Mouse (Mus musculus): ENCODE results near the gene Hoxb4.

Hoxb4 gene

GRCm38 (mm10) chr11:96311520-96312417 lies 6.3 kb upstream of the Hoxb4 start:
- in situ Hi-C loops (cut with MboI, MseI): loop anchor here (10.0 kb wide), 1 partner anchor 453 kb away; no protein-coding TSS in a partner anchor

DNA sequence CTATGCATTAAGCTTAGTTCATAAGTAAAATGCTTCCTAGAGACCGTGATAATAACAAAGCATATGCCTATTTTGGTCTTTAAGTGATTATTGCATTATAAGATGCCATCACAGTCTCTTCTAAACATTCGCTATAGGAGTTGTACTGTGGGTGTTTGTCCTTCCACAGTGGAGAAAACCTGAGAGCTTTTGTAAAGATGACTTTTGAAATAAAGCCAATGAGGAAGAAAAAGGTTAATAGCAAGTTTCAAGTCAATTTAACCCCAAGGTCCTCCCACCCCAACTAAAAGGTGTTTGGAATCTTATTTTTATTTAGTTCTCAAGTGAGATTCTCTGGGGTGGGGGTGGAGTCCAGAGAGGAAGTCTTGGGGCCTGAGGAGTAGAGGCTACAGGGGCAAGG lies 4.9 kb upstream of the Hoxb4 start:
- in situ Hi-C loops (cut with MboI, MseI): loop anchor here (10.0 kb wide), 1 partner anchor 452 kb away; no protein-coding TSS in a partner anchor

- in situ Hi-C loops (cut with MboI, MseI): loop anchor here (10.0 kb wide), 1 partner anchor 451 kb away; no protein-coding TSS in a partner anchor
Observed at GRCm38 (mm10) chr11:96313806-96314428, 4.2 kb upstream of the Hoxb4 start.

DNA sequence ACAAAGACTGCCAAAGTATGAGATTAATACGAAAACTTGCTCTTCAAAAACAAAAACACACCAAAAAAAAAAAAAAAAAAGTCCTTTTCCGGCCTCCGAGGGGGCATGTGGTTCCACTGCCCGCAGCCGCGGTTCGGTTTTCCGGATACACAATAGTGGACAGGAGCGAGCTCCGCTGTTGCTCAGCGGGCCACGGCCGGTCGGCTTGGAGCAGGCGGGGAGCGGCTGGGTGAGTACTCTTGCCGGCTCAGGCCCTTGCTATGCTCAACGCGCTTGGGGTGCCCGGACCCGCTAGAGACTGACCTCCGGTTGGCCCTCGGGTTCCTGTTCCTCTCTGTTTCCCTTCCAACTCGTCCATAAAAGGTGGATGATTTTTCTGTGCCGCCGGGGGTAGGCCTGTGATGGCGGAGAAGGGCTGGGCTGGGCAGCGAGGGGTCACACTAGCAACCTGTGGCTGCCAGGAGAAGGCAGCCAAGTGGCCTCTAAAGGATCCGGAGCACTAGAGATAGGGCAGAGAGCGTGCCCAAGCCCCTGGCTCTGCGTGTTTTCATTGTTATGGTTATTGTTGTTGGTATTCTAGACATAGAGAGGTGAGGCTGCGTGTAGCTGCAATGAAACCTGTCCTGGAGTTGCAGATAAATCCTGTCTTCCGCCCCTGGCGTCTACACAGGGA lies 3.3 kb upstream of the Hoxb4 start:
- in situ Hi-C loops (cut with MboI, MseI): loop anchor here (10.0 kb wide), 1 partner anchor 450 kb away; no protein-coding TSS in a partner anchor

- in situ Hi-C loops (cut with MboI, MseI): loop anchor here (10.0 kb wide), 1 partner anchor 449 kb away; no protein-coding TSS in a partner anchor
Observed at GRCm38 (mm10) chr11:96315344-96315681, 2.8 kb upstream of the Hoxb4 start.

DNA sequence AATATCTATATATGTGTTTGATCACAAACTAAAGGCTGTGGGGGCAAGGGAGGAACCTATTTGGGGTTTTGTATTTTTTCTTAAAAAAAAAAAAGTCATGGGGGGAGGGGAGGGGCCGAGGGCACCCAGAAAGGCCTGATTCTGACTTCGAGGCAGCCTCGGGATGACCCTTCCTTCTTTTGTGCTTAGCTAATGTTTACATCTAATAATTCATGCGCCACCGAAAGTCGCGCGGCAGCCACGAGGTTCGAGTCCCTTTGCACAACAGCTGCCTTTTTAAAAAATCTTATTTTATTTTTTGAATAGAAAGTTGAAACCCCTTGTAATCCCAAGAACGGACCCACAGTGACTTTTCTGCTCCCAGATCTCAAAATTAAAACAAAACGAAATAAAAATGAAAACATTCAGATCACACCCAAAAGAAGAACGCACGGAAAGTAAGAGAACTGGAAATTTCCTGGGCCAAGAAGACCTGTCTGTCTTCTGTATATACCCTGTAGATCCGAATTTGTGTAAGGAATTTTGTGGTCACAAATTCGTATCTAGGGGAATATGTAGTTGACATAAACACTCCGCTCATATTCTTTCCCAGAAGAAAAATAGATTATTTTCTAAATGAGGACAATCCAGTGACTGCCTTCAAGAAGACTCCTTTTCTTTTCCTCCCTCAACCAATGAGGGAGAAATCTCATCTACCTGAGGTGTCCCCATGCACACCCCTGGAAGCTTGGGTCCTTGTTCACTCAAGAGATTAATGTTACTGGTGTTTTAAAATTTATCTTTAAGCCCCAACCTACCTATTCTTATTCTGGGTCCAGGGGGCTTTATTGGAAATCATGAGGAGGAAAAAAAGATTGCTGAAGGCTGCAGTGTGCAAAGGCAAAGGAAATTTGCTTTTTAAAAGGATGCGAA lies 1.1 kb upstream of the Hoxb4 start:
- in situ Hi-C loops (cut with MboI, MseI): loop anchor here (10.0 kb wide), 1 partner anchor 448 kb away; no protein-coding TSS in a partner anchor

GRCm38 (mm10) chr11:96318368-96319070 lies 452 bp downstream of the Hoxb4 start:
- in situ Hi-C loops (cut with MboI, MseI): loop anchor here (10.0 kb wide), 1 partner anchor 446 kb away; no protein-coding TSS in a partner anchor

- in situ Hi-C loops (cut with MboI, MseI): loop anchor here (10.0 kb wide), 1 partner anchor 446 kb away; no protein-coding TSS in a partner anchor
Observed at GRCm38 (mm10) chr11:96319071-96319902, 1.2 kb downstream of the Hoxb4 start.

GRCm38 (mm10) chr11:96319910-96320309 lies 1.8 kb downstream of the Hoxb4 start:
- in situ Hi-C loops (cut with MboI, MseI): loop anchor here (10.0 kb wide), 1 partner anchor 445 kb away; no protein-coding TSS in a partner anchor

GRCm38 (mm10) chr11:96320688-96321087 lies 2.6 kb downstream of the Hoxb4 start:
- in situ Hi-C loops (cut with MboI, MseI): no loop called here

GRCm38 (mm10) chr11:96321846-96322245 lies 3.8 kb downstream of the Hoxb4 start:
- in situ Hi-C loops (cut with MboI, MseI): no loop called here

- in situ Hi-C loops (cut with MboI, MseI): no loop called here
Observed at GRCm38 (mm10) chr11:96322738-96323137, 4.7 kb downstream of the Hoxb4 start.

GRCm38 (mm10) chr11:96323154-96323553 lies 5.1 kb downstream of the Hoxb4 start, which contains the start of gene Hoxb3:
Gene Hoxb3 (plus strand): TSS chr11:96323326.
- in situ Hi-C loops (cut with MboI, MseI): no loop called here

GRCm38 (mm10) chr11:96324125-96324524 lies 6.1 kb downstream of the Hoxb4 start:
- in situ Hi-C loops (cut with MboI, MseI): no loop called here

GRCm38 (mm10) chr11:96324965-96325364 lies 6.9 kb downstream of the Hoxb4 start:
- in situ Hi-C loops (cut with MboI, MseI): no loop called here

DNA sequence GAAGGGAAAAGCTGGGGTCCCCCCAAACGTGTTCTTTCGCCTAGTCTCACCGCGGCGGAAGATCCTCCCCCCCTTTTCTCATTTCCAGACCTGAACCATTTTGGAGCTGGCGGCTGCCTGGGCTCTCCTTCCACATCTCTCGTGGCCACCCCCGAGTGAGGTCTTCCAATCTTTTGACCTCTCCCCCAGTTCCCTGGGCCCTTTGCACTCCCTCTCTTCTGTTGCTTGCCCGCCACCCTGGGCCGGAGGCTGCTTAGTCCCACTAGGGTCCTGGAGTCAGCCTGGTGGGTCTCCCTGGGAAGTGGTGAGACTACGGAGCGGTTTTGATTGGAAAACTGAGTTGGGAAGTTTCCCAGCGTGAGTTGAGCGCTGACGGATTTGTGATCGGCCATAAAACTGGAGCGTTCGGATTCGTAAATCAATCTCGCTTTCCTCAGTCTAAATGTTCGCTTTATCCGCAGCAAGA lies 7.7 kb downstream of the Hoxb4 start:
- in situ Hi-C loops (cut with MboI, MseI): no loop called here

DNA sequence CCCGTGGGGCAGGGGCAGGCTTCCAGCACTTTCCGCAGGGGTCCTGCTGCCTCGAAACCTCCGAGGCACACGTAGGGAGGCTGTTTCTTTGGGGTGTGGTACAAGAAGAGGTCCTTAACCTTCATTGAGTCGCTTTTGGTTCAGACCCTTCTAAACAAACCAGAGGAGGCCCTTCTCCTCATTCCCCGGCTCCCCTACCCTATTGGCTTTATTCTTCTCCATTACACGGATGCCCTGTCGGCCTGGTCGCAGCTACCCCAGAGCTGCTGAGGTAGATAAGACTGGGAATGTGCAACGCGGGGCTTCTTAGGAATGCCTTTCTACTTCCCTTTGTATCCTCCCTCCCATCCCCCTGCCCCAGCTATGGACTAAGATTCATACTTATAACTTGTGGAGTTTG lies 8.6 kb downstream of the Hoxb4 start:
- in situ Hi-C loops (cut with MboI, MseI): no loop called here

- in situ Hi-C loops (cut with MboI, MseI): no loop called here
Observed at GRCm38 (mm10) chr11:96327122-96327521, 9.1 kb downstream of the Hoxb4 start.

DNA sequence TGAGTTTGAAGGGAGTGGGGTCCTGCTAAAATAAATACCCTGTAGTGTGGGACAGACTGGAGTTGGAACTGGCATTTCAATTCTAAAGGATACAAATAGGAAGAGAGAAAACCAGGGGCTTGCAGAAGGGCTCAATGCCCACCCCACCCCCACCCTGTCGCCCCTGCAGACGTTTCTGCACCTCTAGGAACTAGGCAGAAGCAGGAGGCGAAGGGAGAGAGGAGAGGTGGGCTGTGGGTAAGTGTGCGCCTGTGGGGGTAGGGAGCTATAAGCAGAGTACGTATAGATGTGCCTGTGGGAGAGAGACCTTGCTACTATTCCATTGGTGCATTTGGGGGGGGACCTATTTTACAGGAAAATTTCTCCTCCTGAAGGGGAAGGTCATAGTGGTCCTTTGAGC lies 9.7 kb downstream of the Hoxb4 start:
- in situ Hi-C loops (cut with MboI, MseI): no loop called here

Measured in regulatory T cell (primary cell).